Mouse (Mus musculus) CH12.LX (cell line): ENCODE measurements around the gene Tpm4. TPM values are rescaled to one million over a fixed set of nuclear protein-coding genes. Genes with fewer than 3 reads are reported as not detected.

Experiments
- DNase-seq: peaks from one replicate; pipeline ENCODE4 v3.0.0-alpha.2; 2013; ENCODE audit errors: extremely low read depth
- H3K27ac ChIP-seq: 2 replicates; pipeline ENCODE4 v1.5.1; 2012; ENCODE audit warnings: low read depth, mild to moderate bottlenecking, control low read depth, moderate library complexity; ENCODE audit not compliant: insufficient read depth
- H3K27me3 ChIP-seq: replicated peaks from 2 replicates; pipeline ENCODE3; 2012; ENCODE audit warnings: inconsistent platforms
- H3K36me3 ChIP-seq, 2 experiments: replicated peaks in 1 of 2; 2 replicates each; pipeline versions ENCODE3 to v1.6.1; 2012; ENCODE audit warnings: inconsistent platforms in 1 of 2, low read length in 1 of 2, mild to moderate bottlenecking in 1 of 2, mixed read lengths in 1 of 2, moderate library complexity in 1 of 2; ENCODE audit not compliant: control insufficient read depth in 1 of 2, insufficient read depth in 1 of 2
- H3K4me1 ChIP-seq, 2 experiments: 2 replicates each; pipeline ENCODE4 v1.6.1; 2012; ENCODE audit warnings: inconsistent platforms in 1 of 2, moderate library complexity in 1 of 2; ENCODE audit not compliant: insufficient read depth in 2 of 2, control insufficient read depth in 1 of 2
- H3K4me2 ChIP-seq: 2 replicates; pipeline ENCODE4 v1.6.1; 2012; ENCODE audit warnings: low read depth, mild to moderate bottlenecking, control low read depth; ENCODE audit not compliant: poor library complexity, insufficient read depth, severe bottlenecking
- H3K4me3 ChIP-seq, 3 experiments: fragments of 150-350 bp in 1 of 3; sonication (generic) in 1 of 3; replicated peaks in 1 of 3; 2 replicates each; pipeline versions ENCODE3 to v1.5.1; 2011 to 2012; ENCODE audit warnings: low read depth in 2 of 3, low read length in 2 of 3, mild to moderate bottlenecking in 2 of 3, moderate library complexity in 2 of 3, control low read depth in 1 of 3, improper control_type of control experiment in 1 of 3, inconsistent platforms in 1 of 3, mixed read lengths in 1 of 3; ENCODE audit not compliant: poor library complexity in 1 of 3
- H3K79me2 ChIP-seq: replicated peaks from 2 replicates; pipeline ENCODE4 v1.6.1; 2012; ENCODE audit warnings: mild to moderate bottlenecking, moderate library complexity; ENCODE audit not compliant: control insufficient read depth, poor library complexity, insufficient read depth, severe bottlenecking; ENCODE audit errors: extremely low read depth
- H3K9ac ChIP-seq: 2 replicates; pipeline ENCODE4 v1.6.1; 2012; ENCODE audit warnings: low read depth, mild to moderate bottlenecking, control low read depth, moderate library complexity; ENCODE audit not compliant: insufficient read depth
- H3K9me3 ChIP-seq: replicated peaks from 2 replicates; pipeline ENCODE3; 2012; ENCODE audit warnings: low read length, inconsistent platforms, mixed read lengths
- BHLHE40 ChIP-seq: IDR thresholded peaks from 2 replicates; pipeline ENCODE4 v1.6.1; 2011; ENCODE audit warnings: mild to moderate bottlenecking, low read depth, low read length, improper control_type of control experiment
- CHD1 ChIP-seq: IDR thresholded peaks from 2 replicates; pipeline ENCODE4 v1.6.1; 2012; ENCODE audit warnings: low read depth, low read length, improper control_type of control experiment, inconsistent platforms
- CHD2 ChIP-seq: IDR thresholded peaks from 2 replicates; pipeline ENCODE4 v1.6.1; 2011; ENCODE audit warnings: low read length, improper control_type of control experiment
- CTCF ChIP-seq, 2 experiments: IDR thresholded peaks in 1 of 2; conservative IDR thresholded peaks in 1 of 2; 2 replicates each; pipeline ENCODE4 v1.5.1; 2011 to 2012; ENCODE audit warnings: low read depth in 2 of 2, low read length in 2 of 2, improper control_type of control experiment in 1 of 2, inconsistent platforms in 1 of 2, mild to moderate bottlenecking in 1 of 2, moderate library complexity in 1 of 2
- E2F4 ChIP-seq: IDR thresholded peaks from 2 replicates; pipeline ENCODE4 v1.6.1; 2011; ENCODE audit warnings: low read depth, low read length, improper control_type of control experiment; ENCODE audit not compliant: insufficient replicate concordance
- ELF1 ChIP-seq: IDR thresholded peaks from 2 replicates; pipeline ENCODE4 v1.6.1; 2014; ENCODE audit warnings: low read depth, mild to moderate bottlenecking, inconsistent platforms, low read length, improper control_type of control experiment
- EP300 ChIP-seq: IDR thresholded peaks from 2 replicates; pipeline ENCODE4 v1.6.1; 2011; ENCODE audit warnings: low read length, improper control_type of control experiment
- GABPA ChIP-seq: IDR thresholded peaks from 2 replicates; pipeline ENCODE4 v1.6.1; 2012; ENCODE audit warnings: low read depth, low read length, improper control_type of control experiment, inconsistent platforms; ENCODE audit not compliant: insufficient replicate concordance
- HCFC1 ChIP-seq: IDR thresholded peaks from 2 replicates; pipeline ENCODE4 v1.6.1; 2012; ENCODE audit warnings: low read depth, mild to moderate bottlenecking, inconsistent platforms, low read length, improper control_type of control experiment
- IRF4 ChIP-seq: IDR thresholded peaks from 2 replicates; pipeline ENCODE4 v1.6.1; 2014; ENCODE audit warnings: low read depth, mild to moderate bottlenecking, inconsistent platforms, low read length, improper control_type of control experiment
- JUN ChIP-seq: IDR thresholded peaks from 2 replicates; pipeline ENCODE4 v1.6.1; 2011; ENCODE audit warnings: low read depth, mild to moderate bottlenecking, low read length, improper control_type of control experiment, moderate library complexity; ENCODE audit not compliant: insufficient read depth
- KAT2A ChIP-seq: IDR thresholded peaks from 2 replicates; pipeline ENCODE4 v1.6.1; 2012; ENCODE audit warnings: low read length, improper control_type of control experiment, inconsistent platforms; ENCODE audit not compliant: insufficient replicate concordance
- MAFK ChIP-seq: IDR thresholded peaks from 2 replicates; pipeline ENCODE4 v1.6.1; 2011; ENCODE audit warnings: low read length, improper control_type of control experiment; ENCODE audit not compliant: insufficient replicate concordance
- MAX ChIP-seq: IDR thresholded peaks from 2 replicates; pipeline ENCODE4 v1.6.1; 2011; ENCODE audit warnings: low read length, improper control_type of control experiment
- MEF2A ChIP-seq: IDR thresholded peaks from 2 replicates; pipeline ENCODE4 v1.6.1; 2014; ENCODE audit warnings: low read depth, mild to moderate bottlenecking, inconsistent platforms, low read length, improper control_type of control experiment, borderline replicate concordance
- MXI1 ChIP-seq: IDR thresholded peaks from 2 replicates; pipeline ENCODE4 v1.6.1; 2011; ENCODE audit warnings: mild to moderate bottlenecking, low read depth, low read length, improper control_type of control experiment
- NELFE ChIP-seq: IDR thresholded peaks from 2 replicates; pipeline ENCODE4 v1.6.1; 2011; ENCODE audit warnings: low read depth, low read length, improper control_type of control experiment
- POLR2A ChIP-seq: IDR thresholded peaks from 2 replicates; pipeline ENCODE4 v1.6.1; 2011; ENCODE audit warnings: low read depth, mild to moderate bottlenecking, improper control_type of control experiment, low read length
- POLR2AphosphoS2 ChIP-seq: IDR thresholded peaks from 2 replicates; pipeline ENCODE4 v1.6.1; 2011; ENCODE audit warnings: low read depth, low read length, improper control_type of control experiment
- RCOR1 ChIP-seq: conservative IDR thresholded peaks from 2 replicates; pipeline ENCODE4 v1.6.1; 2012; ENCODE audit warnings: low read depth, mild to moderate bottlenecking, inconsistent platforms, low read length, improper control_type of control experiment
- SIN3A ChIP-seq: IDR thresholded peaks from 2 replicates; pipeline ENCODE4 v1.6.1; 2012; ENCODE audit warnings: low read length, improper control_type of control experiment, inconsistent platforms
- SMC3 ChIP-seq: IDR thresholded peaks from 2 replicates; pipeline ENCODE4 v1.6.1; 2011; ENCODE audit warnings: low read depth, low read length, improper control_type of control experiment
- TCF12 ChIP-seq: IDR thresholded peaks from 2 replicates; pipeline ENCODE4 v1.6.1; 2014; ENCODE audit warnings: low read depth, mild to moderate bottlenecking, inconsistent platforms, low read length, improper control_type of control experiment
- UBTF ChIP-seq: IDR thresholded peaks from 2 replicates; pipeline ENCODE4 v1.6.1; 2012; ENCODE audit warnings: low read depth, mild to moderate bottlenecking, inconsistent platforms, low read length, improper control_type of control experiment, moderate library complexity
- USF1 ChIP-seq: IDR thresholded peaks from 2 replicates; pipeline ENCODE4 v1.6.1; 2014; ENCODE audit warnings: low read depth, mild to moderate bottlenecking, inconsistent platforms, low read length, improper control_type of control experiment
- ZC3H11A ChIP-seq: IDR thresholded peaks from 2 replicates; pipeline ENCODE4 v1.6.1; 2012; ENCODE audit warnings: low read depth, mild to moderate bottlenecking, inconsistent platforms, low read length, improper control_type of control experiment
- ZKSCAN1 ChIP-seq: IDR thresholded peaks from 2 replicates; pipeline ENCODE4 v1.6.1; 2012; ENCODE audit warnings: low read depth, inconsistent platforms, low read length, improper control_type of control experiment, borderline replicate concordance
- ZMIZ1 ChIP-seq: IDR thresholded peaks from 2 replicates; pipeline ENCODE4 v1.6.1; 2012; ENCODE audit warnings: low read depth, mild to moderate bottlenecking, inconsistent platforms, low read length, improper control_type of control experiment
- ZNF384 ChIP-seq: IDR thresholded peaks from 2 replicates; pipeline ENCODE4 v1.6.1; 2012; ENCODE audit warnings: low read depth, low read length, improper control_type of control experiment, inconsistent platforms
- dilution Hi-C: fragments of 300-500 bp; cut with MboI; formaldehyde crosslinking; loops from 2 replicates; pipeline ENCODE4 v1.14.3; 2020; ENCODE audit warnings: low sequenced_read_pairs; ENCODE audit not compliant: extremely low pct_unique_long_range_greater_than_20kb, extremely low pct_ligation_motif_present
- in situ Hi-C: fragments of 300-500 bp; cut with MboI; formaldehyde crosslinking; loops from 3 replicates; pipeline ENCODE4 v1.14.3; 2019; ENCODE audit warnings: low sequenced_read_pairs, low pct_ligation_motif_present, low pct_unique_long_range_greater_than_20kb, mixed read lengths
- polyA plus RNA-seq: library from polyadenylated mRNA; unstranded; fragments of >175 nt; gene quantifications from 2 replicates; pipeline ENCODE4 v1.2.1, GENCODE M21; 2012; ENCODE audit warnings: low read depth; ENCODE audit not compliant: insufficient read length
- total RNA-seq, 2 experiments: library from RNA; depleted of rRNA; stranded (reverse); fragments of 300-350 nt in 1 of 2; fragments of >200 nt in 1 of 2; gene quantifications; 2 replicates each; pipeline ENCODE4 v1.2.3; 2012 to 2014

Gene Tpm4
- total and polyA plus RNA-seq, 3 experiments = 96.2 to 284 (median 203) TPM

GRCm38 (mm10) chr8:72190215-72190539 is 55.4 kb downstream of the Tpm4 start (continued):
- TF ChIP-seq CHD1 (no peak), ZNF384 (no peak), HCFC1 (no peak), BHLHE40 (no peak), E2F4 (no peak), POLR2A (peak; percentile 65), SIN3A (peak; percentile 35), CTCF (conservative IDR thresholded peaks at IDR 0.05 in 1 of 2, IDR thresholded peaks at IDR 0.05 in 1 of 2; ENCODE audit: low read depth in 2 of 2, low read length in 2 of 2) (no peak), SMC3 (no peak), ELF1 (no peak), POLR2AphosphoS2 (no peak), GABPA (no peak), EP300 (no peak), MEF2A (no peak), RCOR1 (no peak), CHD2 (no peak), KAT2A (no peak), USF1 (no peak)

- no peak overlapping the region for H3K4me2 ChIP-seq
- no peak overlapping the region for H3K27ac ChIP-seq
- in situ Hi-C loops (no loop called here), dilution Hi-C loops (no loop called here)
- H3K9ac ChIP-seq = no peak overlapping the region
- TF ChIP-seq TCF12 = no peak
- no peak for TF ChIP-seq SIN3A
- no peak for TF ChIP-seq KAT2A
- no peak for TF ChIP-seq GABPA
- TF ChIP-seq MXI1 = no peak
- no peak for TF ChIP-seq BHLHE40
- TF ChIP-seq RCOR1 = no peak
- no peak for TF ChIP-seq ZKSCAN1
- TF ChIP-seq E2F4 = no peak
- TF ChIP-seq JUN = no peak
- no peak for TF ChIP-seq MAX
- TF ChIP-seq POLR2A = no peak
- no peak for TF ChIP-seq ZMIZ1
- TF ChIP-seq EP300 = no peak
- TF ChIP-seq MAFK = no peak
- TF ChIP-seq ZC3H11A = no peak
- no peak for TF ChIP-seq NELFE
- TF ChIP-seq IRF4 = no peak
- no peak for TF ChIP-seq UBTF
- peaks cover 15 to 28% of the 10 kb centered on the region in 2 experiments for H3K4me1 ChIP-seq
- DNase-seq = no peak
- H3K27me3 ChIP-seq = no peaks in the 10 kb centered on the region
- H3K4me3 ChIP-seq = no peak overlapping the region
- peaks cover 6% of the 10 kb centered on the region for H3K9me3 ChIP-seq
- no peaks in the 10 kb centered on the region; the same call in 1 of the 2 replicates for H3K79me2 ChIP-seq
- H3K36me3 ChIP-seq = peaks cover 25 to 58% of the 10 kb centered on the region in 2 experiments
Observed at GRCm38 (mm10) chr8:72192065-72192464, 57.3 kb downstream of the Tpm4 start.
